Mouse (Mus musculus): Measurements from ENCODE around the gene Ppa2. TPM values are rescaled to one million over a fixed set of nuclear protein-coding genes. Genes with fewer than 3 reads are reported as not detected.

Gene Ppa2
- polyA plus RNA-seq (2015; fragmentation: Nextera tagmentation; extraction: Ambion mirVana): 84.2 and 85.0 TPM in 2 replicates

GRCm38 (mm10) chr3:133309954-133310808 lies at the start of gene Ppa2:
TSS of gene Ppa2 (plus strand) at chr3:133310110.
- Histone ChIP-seq H3K9me3 (no peaks in the 10 kb centered on the region), H3K27me3 (replicated peaks) (no peaks in the 10 kb centered on the region), H3K4me1 (peaks cover 19% of the 10 kb centered on the region), H3K9ac (peak within 1 kb of the TSS; percentile 91), H3K36me3 (replicated peaks) (no peaks in the 10 kb centered on the region), H3K27ac (peak within 1 kb of the TSS; percentile 97), H3K4me2 (peak within 1 kb of the TSS; percentile 64), H3K4me3 (peak within 1 kb of the TSS; percentile 92)
- WGBS: under 1% methylated on average over 95 of the region's 95 CpGs
- peak; percentile 97 for ATAC-seq (replicated peaks)

GRCm38 (mm10) chr3:133271887-133272286 lies 38.0 kb upstream of the Ppa2 start:
- no peaks in the 10 kb centered on the region for H3K36me3 ChIP-seq (replicated peaks)
- ATAC-seq (replicated peaks): no peak
- H3K9ac ChIP-seq: no peak overlapping the region
- no peaks in the 10 kb centered on the region for H3K4me1 ChIP-seq
- WGBS: 14% methylated on average over 3 of the region's 3 CpGs
- no peak overlapping the region for H3K4me2 ChIP-seq
- H3K27me3 ChIP-seq (replicated peaks): no peaks in the 10 kb centered on the region
- H3K9me3 ChIP-seq: no peaks in the 10 kb centered on the region
- H3K4me3 ChIP-seq: no peak overlapping the region
- no peak overlapping the region for H3K27ac ChIP-seq

- no peaks in the 10 kb centered on the region for H3K27me3 ChIP-seq (replicated peaks)
- H3K36me3 ChIP-seq (replicated peaks): no peaks in the 10 kb centered on the region
- H3K4me1 ChIP-seq: no peaks in the 10 kb centered on the region
- H3K4me3 ChIP-seq: no peak overlapping the region
- H3K9ac ChIP-seq: no peak overlapping the region
- no peak for ATAC-seq (replicated peaks)
- 81% methylated on average over 5 of the region's 5 CpGs for WGBS
- no peak overlapping the region for H3K27ac ChIP-seq
- H3K4me2 ChIP-seq: no peak overlapping the region
- no peaks in the 10 kb centered on the region for H3K9me3 ChIP-seq
Measured at GRCm38 (mm10) chr3:133284587-133284986, 25.3 kb upstream of the Ppa2 start.

- Histone ChIP-seq H3K27me3 (replicated peaks) (no peaks in the 10 kb centered on the region), H3K4me1 (no peaks in the 10 kb centered on the region), H3K27ac (no peak overlapping the region), H3K9me3 (no peaks in the 10 kb centered on the region), H3K4me2 (no peak overlapping the region), H3K9ac (no peak overlapping the region), H3K36me3 (replicated peaks) (no peaks in the 10 kb centered on the region), H3K4me3 (no peak overlapping the region)
- ATAC-seq (replicated peaks): no peak
- 94% methylated on average over 2 of the region's 2 CpGs for WGBS
Measured at GRCm38 (mm10) chr3:133288795-133289194, 21.1 kb upstream of the Ppa2 start.

GRCm38 (mm10) chr3:133304328-133304727 lies 5.6 kb upstream of the Ppa2 start:
- Histone ChIP-seq H3K4me2 (no peak overlapping the region), H3K27me3 (replicated peaks) (no peaks in the 10 kb centered on the region), H3K4me3 (no peak overlapping the region), H3K27ac (no peak overlapping the region), H3K4me1 (0 out of 2 replicates have a peak, but pooled peaks cover under 1% of the 10 kb centered on the region), H3K9me3 (no peaks in the 10 kb centered on the region), H3K9ac (no peak overlapping the region), H3K36me3 (replicated peaks) (no peaks in the 10 kb centered on the region)
- WGBS: 97% methylated on average over 3 of the region's 3 CpGs
- no peak for ATAC-seq (replicated peaks)

GRCm38 (mm10) chr3:133308361-133308760 lies 1.5 kb upstream of the Ppa2 start:
- Histone ChIP-seq H3K4me2 (no peak overlapping the region), H3K27ac (no peak overlapping the region), H3K27me3 (replicated peaks) (no peaks in the 10 kb centered on the region), H3K4me1 (peaks cover 19% of the 10 kb centered on the region), H3K4me3 (no peak overlapping the region), H3K9ac (no peak overlapping the region), H3K9me3 (no peaks in the 10 kb centered on the region), H3K36me3 (replicated peaks) (no peaks in the 10 kb centered on the region)
- 97% methylated on average over 3 of the region's 3 CpGs for WGBS
- no peak for ATAC-seq (replicated peaks)

- Histone ChIP-seq H3K4me1 (peaks cover 19% of the 10 kb centered on the region), H3K27ac (no peak overlapping the region), H3K4me3 (peak overlapping the region; percentile 92; the same call in 1 of the 2 replicates), H3K9me3 (no peaks in the 10 kb centered on the region), H3K27me3 (replicated peaks) (no peaks in the 10 kb centered on the region), H3K36me3 (replicated peaks) (no peaks in the 10 kb centered on the region), H3K4me2 (peak overlapping the region; percentile 64), H3K9ac (no peak overlapping the region)
- ATAC-seq (replicated peaks): no peak
- 92% methylated on average over 7 of the region's 7 CpGs for WGBS
Measured at GRCm38 (mm10) chr3:133309359-133309758, 551 bp upstream of the Ppa2 start.

GRCm38 (mm10) chr3:133310809-133311179 lies 884 bp downstream of the Ppa2 start:
- no peaks in the 10 kb centered on the region for H3K27me3 ChIP-seq (replicated peaks)
- H3K4me1 ChIP-seq: peaks cover 19% of the 10 kb centered on the region
- H3K4me3 ChIP-seq: peak overlapping the region; percentile 92
- WGBS: 10% methylated on average over 14 of the region's 14 CpGs
- H3K4me2 ChIP-seq: peak overlapping the region; percentile 64
- peak overlapping the region; percentile 97 for H3K27ac ChIP-seq
- no peaks in the 10 kb centered on the region for H3K36me3 ChIP-seq (replicated peaks)
- ATAC-seq (replicated peaks): peak; percentile 41
- no peaks in the 10 kb centered on the region for H3K9me3 ChIP-seq
- peak overlapping the region; percentile 91 for H3K9ac ChIP-seq

- Histone ChIP-seq H3K4me3 (no peak overlapping the region), H3K27ac (no peak overlapping the region), H3K4me1 (peaks cover 19% of the 10 kb centered on the region), H3K27me3 (replicated peaks) (no peaks in the 10 kb centered on the region), H3K9ac (no peak overlapping the region), H3K4me2 (no peak overlapping the region), H3K36me3 (replicated peaks) (no peaks in the 10 kb centered on the region), H3K9me3 (no peaks in the 10 kb centered on the region)
- no peak for ATAC-seq (replicated peaks)
- WGBS: 88% methylated on average over 3 of the region's 3 CpGs
Measured at GRCm38 (mm10) chr3:133312331-133312730, 2.4 kb downstream of the Ppa2 start.

GRCm38 (mm10) chr3:133312850-133313249 lies 2.9 kb downstream of the Ppa2 start:
- no peak overlapping the region for H3K27ac ChIP-seq
- H3K4me3 ChIP-seq: no peak overlapping the region
- no peak overlapping the region for H3K4me2 ChIP-seq
- H3K36me3 ChIP-seq (replicated peaks): no peaks in the 10 kb centered on the region
- peaks cover 19% of the 10 kb centered on the region for H3K4me1 ChIP-seq
- no peaks in the 10 kb centered on the region for H3K9me3 ChIP-seq
- H3K27me3 ChIP-seq (replicated peaks): no peaks in the 10 kb centered on the region
- 46% methylated on average over 6 of the region's 6 CpGs for WGBS
- H3K9ac ChIP-seq: no peak overlapping the region
- ATAC-seq (replicated peaks): no peak

- ATAC-seq (replicated peaks): no peak
- no peak overlapping the region for H3K4me3 ChIP-seq
Measured at GRCm38 (mm10) chr3:133313491-133314199, 3.7 kb downstream of the Ppa2 start.

GRCm38 (mm10) chr3:133314475-133314874 lies 4.6 kb downstream of the Ppa2 start:
- peaks cover 17% of the 10 kb centered on the region for H3K4me1 ChIP-seq
- no peak for ATAC-seq (replicated peaks)
- no peaks in the 10 kb centered on the region for H3K9me3 ChIP-seq
- no peaks in the 10 kb centered on the region for H3K36me3 ChIP-seq (replicated peaks)
- WGBS: 46% methylated on average over 6 of the region's 6 CpGs
- H3K4me3 ChIP-seq: no peak overlapping the region
- no peak overlapping the region for H3K9ac ChIP-seq
- H3K27ac ChIP-seq: no peak overlapping the region
- H3K4me2 ChIP-seq: no peak overlapping the region
- H3K27me3 ChIP-seq (replicated peaks): no peaks in the 10 kb centered on the region

More at GRCm38 (mm10) chr3:133313491-133314199, 3.7 kb downstream of the Ppa2 start:
- Histone ChIP-seq H3K27me3 (replicated peaks) (no peaks in the 10 kb centered on the region), H3K4me1 (peaks cover 19% of the 10 kb centered on the region), H3K9me3 (no peaks in the 10 kb centered on the region), H3K9ac (no peak overlapping the region), H3K27ac (no peak overlapping the region), H3K36me3 (replicated peaks) (no peaks in the 10 kb centered on the region), H3K4me2 (no peak overlapping the region)
- 97% methylated on average over 3 of the region's 3 CpGs for WGBS
